8 mouse cellular contexts compared by ENCODE assay signal in the genomic region with DNA sequence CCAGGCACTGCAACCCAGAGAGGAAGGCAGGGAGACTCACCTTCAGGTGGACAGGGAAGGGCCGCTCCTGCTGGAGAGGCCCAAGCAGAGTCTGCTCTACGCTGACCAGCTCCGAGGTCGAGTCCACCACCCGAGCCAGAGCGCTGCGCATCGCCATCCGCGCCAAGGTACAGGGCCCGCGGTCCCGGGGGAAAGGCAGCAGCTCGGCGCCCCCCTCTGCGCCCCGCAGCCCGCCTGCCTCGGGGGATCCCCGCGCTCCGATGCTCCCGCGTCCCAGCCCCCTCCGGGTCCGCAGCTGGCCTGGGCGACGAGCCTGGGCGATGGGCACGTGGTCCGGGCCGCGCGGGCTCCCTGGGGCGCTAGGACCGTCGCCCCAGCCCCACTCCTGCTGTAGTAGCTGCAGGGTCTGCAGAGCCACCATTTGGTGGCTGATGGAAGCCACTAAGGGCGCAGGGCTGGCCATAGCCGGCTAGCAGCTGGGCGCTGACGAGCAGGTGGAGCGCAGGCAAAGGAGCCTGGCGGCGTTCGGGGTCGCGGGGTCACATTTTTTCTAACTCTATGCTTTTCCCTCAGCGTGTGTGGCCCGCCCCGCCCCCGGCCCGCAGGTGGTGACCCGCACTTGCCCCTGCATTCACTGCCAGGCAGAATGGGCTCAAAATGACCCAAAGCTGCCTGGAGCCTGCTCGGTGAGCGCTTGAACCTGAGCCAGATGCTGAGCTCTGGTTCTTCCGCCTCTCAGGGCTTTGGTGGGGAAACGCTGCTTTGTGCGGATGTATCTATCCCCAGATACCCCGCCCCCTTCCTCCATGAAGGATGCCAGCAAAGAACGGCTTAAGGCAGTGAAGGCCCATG. TPM values are rescaled to one million over a fixed set of nuclear protein-coding genes. Genes with fewer than 3 reads are reported as not detected.
DNase-seq lines count a peak whose midpoint lies in the region; ATAC-seq and TF ChIP-seq lines count a peak whose summit lies in the region.

TSS of gene Rnaseh2b (plus strand) at position 102 of the 852 bp plus-strand sequence.
TSS of gene Dleu7 (minus strand) at position 560 of the 852 bp plus-strand sequence.

- peaks cover 11% of the 10 kb centered on the region; the same call in 1 of the 2 replicates for H3K4me1 ChIP-seq in embryonic facial prominence, embryonic 12.5 days
- H3K4me1 ChIP-seq in heart, postnatal 0 days (ENCODE audit: control insufficient read depth, insufficient read depth), result peaks cover 9% of the 10 kb centered on the region
- H3K4me1 ChIP-seq in liver, embryonic 15.5 days (replicated peaks), result no peaks in the 10 kb centered on the region; the same call in 1 of the 2 replicates

- no peaks in the 10 kb centered on the region for H3K9me3 ChIP-seq in embryonic facial prominence, embryonic 12.5 days
- no peaks in the 10 kb centered on the region for H3K9me3 ChIP-seq in heart, postnatal 0 days (replicated peaks; ENCODE audit: control insufficient read depth, low read length)
- H3K9me3 ChIP-seq in liver, embryonic 15.5 days (replicated peaks), result no peaks in the 10 kb centered on the region

- WGBS in embryonic facial prominence, embryonic 12.5 days, result under 1% methylated on average over 60 of the region's 60 CpGs
- WGBS in heart, postnatal 0 days, result 2% methylated on average over 53 of the region's 60 CpGs
- WGBS in liver, embryonic 15.5 days (ENCODE audit: insufficient replicate concordance), result 2% methylated on average over 60 of the region's 60 CpGs

- ATAC-seq in embryonic facial prominence, embryonic 12.5 days (ENCODE audit: insufficient number of reproducible peaks, insufficient read depth, low FRiP score, low TSS enrichment), result peak; percentile 79
- peak; percentile 49 for ATAC-seq in heart, postnatal 0 days (ENCODE audit: insufficient read depth, low read depth)
- no peak for ATAC-seq in liver, embryonic 15.5 days (ENCODE audit: insufficient read depth)

- no peak for TF ChIP-seq EP300 in heart, postnatal 0 days (IDR thresholded peaks at IDR 0.05; ENCODE audit: low read depth)

- DNase-seq in CD4-positive helper T cell, adult 2 months (ENCODE audit: low read depth, low spot score), result peak; percentile 44
- peak; percentile 40 for DNase-seq in adrenal gland, postnatal 14 days
- DNase-seq in heart, postnatal 0 days (ENCODE audit: low spot score), result no peak
- DNase-seq in kidney, postnatal 10 days, result peak; percentile 67
- peak; percentile 11 for DNase-seq in retina, postnatal 7 days (ENCODE audit: low read depth, low spot score)
- DNase-seq in urinary bladder, adult 18-20 months (ENCODE audit: low spot score in 2 of 2), result no peak

- H3K36me3 ChIP-seq in embryonic facial prominence, embryonic 12.5 days, result no peaks in the 10 kb centered on the region
- H3K36me3 ChIP-seq in heart, postnatal 0 days (replicated peaks; ENCODE audit: control insufficient read depth, insufficient read depth, low read length), result no peaks in the 10 kb centered on the region
- no peaks in the 10 kb centered on the region for H3K36me3 ChIP-seq in liver, embryonic 15.5 days (replicated peaks)

- H3K4me3 ChIP-seq in embryonic facial prominence, embryonic 12.5 days, result peak within 1 kb of the TSS; percentile 49
- peak within 1 kb of the TSS; percentile 51 for H3K4me3 ChIP-seq in heart, postnatal 0 days (ENCODE audit: low read depth, low read length)
- H3K4me3 ChIP-seq in liver, embryonic 15.5 days (replicated peaks), result peak within 1 kb of the TSS; percentile 38

- peak within 1 kb of the TSS; percentile 57 for H3K9ac ChIP-seq in embryonic facial prominence, embryonic 12.5 days
- H3K9ac ChIP-seq in heart, postnatal 0 days (replicated peaks; ENCODE audit: low read depth, low read length), result peak within 1 kb of the TSS; percentile 50
- no peak within 1 kb of the TSS for H3K9ac ChIP-seq in liver, embryonic 15.5 days

- H3K4me2 ChIP-seq in embryonic facial prominence, embryonic 12.5 days (replicated peaks), result peak within 1 kb of the TSS; percentile 99
- peak within 1 kb of the TSS; percentile 97 for H3K4me2 ChIP-seq in heart, postnatal 0 days (ENCODE audit: low read depth, low read length)
- peak within 1 kb of the TSS; percentile 67 for H3K4me2 ChIP-seq in liver, embryonic 15.5 days

- no peak for TF ChIP-seq CTCF in heart, postnatal 0 days (IDR thresholded peaks at IDR 0.05; ENCODE audit: low read depth)

- H3K27ac ChIP-seq in embryonic facial prominence, embryonic 12.5 days, result no peak within 1 kb of the TSS
- H3K27ac ChIP-seq in heart, postnatal 0 days (ENCODE audit: low read depth), result no peak within 1 kb of the TSS
- H3K27ac ChIP-seq in liver, embryonic 15.5 days (replicated peaks), result no peak within 1 kb of the TSS

- H3K27me3 ChIP-seq in embryonic facial prominence, embryonic 12.5 days, result peaks cover 24% of the 10 kb centered on the region
- no peaks in the 10 kb centered on the region for H3K27me3 ChIP-seq in heart, postnatal 0 days (ENCODE audit: control insufficient read depth, insufficient read depth, low read length)
- peaks cover 13% of the 10 kb centered on the region for H3K27me3 ChIP-seq in liver, embryonic 15.5 days

RNA-seq across cellular contexts. Expression of gene Rnaseh2b, which starts in this region (rescaled TPM):
- total RNA-seq in adrenal gland, postnatal 14 days (2021), result 20.0 and 21.6 TPM in 2 replicates
- 51.3 and 54.1 TPM in 2 replicates for polyA plus RNA-seq in embryonic facial prominence, embryonic 12.5 days (2016; fragmentation: Nextera tagmentation; extraction: Ambion mirVana)
- 23.8 and 23.9 TPM in 2 replicates for total RNA-seq in heart, postnatal 0 days (2014; rRNA removed; ENCODE audit: low replicate concordance)
- 38.0 and 40.5 TPM in 2 replicates for polyA plus RNA-seq in heart, postnatal 0 days (2015; fragmentation: Nextera tagmentation; extraction: Ambion mirVana)
- polyA plus RNA-seq in liver, embryonic 15.5 days (2015; fragmentation: Nextera tagmentation; extraction: Ambion mirVana), result 41.1 and 57.0 TPM in 2 replicates

RNA-seq across cellular contexts. Expression of gene Dleu7, which starts in this region (rescaled TPM):
- not detected in 2 replicates for total RNA-seq in adrenal gland, postnatal 14 days (2021)
- 1.2 and 2.1 TPM in 2 replicates for polyA plus RNA-seq in embryonic facial prominence, embryonic 12.5 days (2016; fragmentation: Nextera tagmentation; extraction: Ambion mirVana)
- 0.65 TPM in 1 of 2 replicates, not detected in the other for total RNA-seq in heart, postnatal 0 days (2014; rRNA removed; ENCODE audit: low replicate concordance)
- polyA plus RNA-seq in heart, postnatal 0 days (2015; fragmentation: Nextera tagmentation; extraction: Ambion mirVana), result 0.16 and 0.23 TPM in 2 replicates
- 0.14 and 0.20 TPM in 2 replicates for polyA plus RNA-seq in liver, embryonic 15.5 days (2015; fragmentation: Nextera tagmentation; extraction: Ambion mirVana)

Comparison
In these comparisons a context has a peak if more than half of its experiments do, and no peak if none do; other contexts are left out.
1. DNase-seq: peak in CD4-positive helper T cell, adult 2 months (single experiment), adrenal gland, postnatal 14 days (single experiment), kidney, postnatal 10 days (single experiment) and retina, postnatal 7 days (single experiment); none in heart, postnatal 0 days (single experiment) and urinary bladder, adult 18-20 months (0 of 2).
2. Peak in every context shown above with its lines, with median percentiles within 50 percentile points of each other: H3K4me2 ChIP-seq and H3K4me3 ChIP-seq.